Mouse (Mus musculus) ES-E14 (cell line): Measurements from ENCODE around the gene Plekhg5. TPM values are rescaled to one million over a fixed set of nuclear protein-coding genes. Genes with fewer than 3 reads are reported as not detected.

Experiments used
- DNase-seq: peaks from one replicate; pipeline ENCODE4 v3.0.0-alpha.2; 2013; ENCODE audit warnings: low read depth, low spot score
- H3K27ac ChIP-seq: 2 replicates; pipeline ENCODE4 v1.5.1; 2012; ENCODE audit warnings: low read depth, mild to moderate bottlenecking, low read length, moderate library complexity, mixed read lengths; ENCODE audit not compliant: poor library complexity, insufficient read depth, severe bottlenecking
- H3K36me3 ChIP-seq: 2 replicates; pipeline ENCODE4 v1.6.1; 2012; ENCODE audit warnings: mild to moderate bottlenecking, low read length, moderate library complexity, mixed read lengths; ENCODE audit not compliant: control insufficient read depth, poor library complexity, insufficient read depth, severe bottlenecking
- H3K4me1 ChIP-seq, 2 experiments: fragments of 150-350 bp in 1 of 2; sonication (generic) in 1 of 2; 2 replicates each; pipeline ENCODE4 v1.6.1; 2012; ENCODE audit warnings: low read length in 2 of 2, mild to moderate bottlenecking in 1 of 2, mixed read lengths in 1 of 2; ENCODE audit not compliant: control insufficient read depth in 2 of 2, insufficient read depth in 2 of 2, poor library complexity in 1 of 2
- H3K4me3 ChIP-seq, 2 experiments: fragments of 150-350 bp in 1 of 2; sonication (generic) in 1 of 2; 2 replicates each; pipeline ENCODE4 v1.5.1; 2012; ENCODE audit warnings: low read length in 2 of 2, low read depth in 1 of 2, mild to moderate bottlenecking in 1 of 2, mixed read lengths in 1 of 2; ENCODE audit not compliant: insufficient read depth in 1 of 2, poor library complexity in 1 of 2, severe bottlenecking in 1 of 2
- H3K9ac ChIP-seq: 2 replicates; pipeline ENCODE4 v1.6.1; 2012; ENCODE audit warnings: low read depth, mild to moderate bottlenecking, low read length, mixed read lengths; ENCODE audit not compliant: poor library complexity, insufficient read depth, severe bottlenecking
- H3K9me3 ChIP-seq: fragments of 150-350 bp; sonication (generic); 2 replicates; pipeline ENCODE4 v1.6.1; 2012; ENCODE audit warnings: low read depth, mild to moderate bottlenecking, low read length; ENCODE audit not compliant: control insufficient read depth, insufficient read depth
- CHD2 ChIP-seq: IDR thresholded peaks from 2 replicates; pipeline ENCODE4 v1.6.1; 2014; ENCODE audit warnings: mild to moderate bottlenecking, low read depth, low read length, inconsistent platforms
- HCFC1 ChIP-seq: IDR thresholded peaks from 2 replicates; pipeline ENCODE4 v1.6.1; 2012; ENCODE audit warnings: low read length, inconsistent platforms, borderline replicate concordance; ENCODE audit not compliant: insufficient read depth
- MAFK ChIP-seq: IDR thresholded peaks from 2 replicates; pipeline ENCODE4 v1.6.1; 2014; ENCODE audit warnings: mild to moderate bottlenecking, low read depth, low read length, inconsistent platforms; ENCODE audit not compliant: insufficient read depth
- ZC3H11A ChIP-seq: IDR thresholded peaks from 2 replicates; pipeline ENCODE4 v1.6.1; 2012; ENCODE audit warnings: low read depth, mild to moderate bottlenecking, inconsistent platforms, low read length, borderline replicate concordance
- ZNF384 ChIP-seq: IDR thresholded peaks from 2 replicates; pipeline ENCODE4 v1.6.1; 2012; ENCODE audit warnings: low read depth, low read length, inconsistent platforms
- in situ Hi-C, 2 experiments: fragments of 600-800 bp; cut with MboI; formaldehyde crosslinking; loops; one replicate each; pipeline ENCODE4 v1.15.1; 2025; ENCODE audit warnings: low sequenced_read_pairs in 2 of 2, inconsistent platforms in 1 of 2; ENCODE audit not compliant: unreplicated experiment in 2 of 2
- total RNA-seq: library from RNA; depleted of rRNA; stranded (reverse); fragments of 300-350 nt; gene quantifications from 2 replicates; pipeline ENCODE4 v1.2.3, GENCODE M21; 2012

Gene Plekhg5
- total RNA-seq, 1 experiment, result 37.3 TPM

DNA sequence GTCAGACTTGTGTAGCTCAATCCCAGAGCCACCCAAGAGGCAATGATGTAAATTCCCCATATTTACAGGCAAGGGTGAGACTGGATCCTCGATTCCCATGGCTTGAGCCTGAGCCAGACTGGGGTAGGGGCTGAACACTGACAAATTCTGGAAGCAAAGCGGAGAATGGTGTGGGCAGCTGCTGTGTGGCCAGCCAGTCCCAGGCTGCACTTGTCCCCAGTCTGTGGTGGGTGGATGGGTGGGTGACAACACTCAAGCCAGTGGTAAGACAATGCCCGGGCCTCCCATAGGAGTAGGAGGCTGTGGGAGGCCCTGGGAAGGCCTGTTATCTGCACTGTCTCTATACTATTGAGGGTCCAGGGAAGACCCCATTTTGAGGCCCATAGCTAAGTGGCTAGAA is 3.1 kb upstream of the Plekhg5 start:
- Histone ChIP-seq H3K9me3 (no peaks in the 10 kb centered on the region), H3K9ac (no peak overlapping the region), H3K36me3 (no peaks in the 10 kb centered on the region), H3K4me3 (no peak overlapping the region), H3K4me1 (peaks cover 0 to 15% of the 10 kb centered on the region in 2 experiments; a peak in 2 of 4 replicates), H3K27ac (no peak overlapping the region)
- TF ChIP-seq CHD2 (no peak), HCFC1 (no peak), MAFK (no peak), ZNF384 (no peak), ZC3H11A (no peak)
- in situ Hi-C loops, result no loop called here
- DNase-seq, result no peak

DNA sequence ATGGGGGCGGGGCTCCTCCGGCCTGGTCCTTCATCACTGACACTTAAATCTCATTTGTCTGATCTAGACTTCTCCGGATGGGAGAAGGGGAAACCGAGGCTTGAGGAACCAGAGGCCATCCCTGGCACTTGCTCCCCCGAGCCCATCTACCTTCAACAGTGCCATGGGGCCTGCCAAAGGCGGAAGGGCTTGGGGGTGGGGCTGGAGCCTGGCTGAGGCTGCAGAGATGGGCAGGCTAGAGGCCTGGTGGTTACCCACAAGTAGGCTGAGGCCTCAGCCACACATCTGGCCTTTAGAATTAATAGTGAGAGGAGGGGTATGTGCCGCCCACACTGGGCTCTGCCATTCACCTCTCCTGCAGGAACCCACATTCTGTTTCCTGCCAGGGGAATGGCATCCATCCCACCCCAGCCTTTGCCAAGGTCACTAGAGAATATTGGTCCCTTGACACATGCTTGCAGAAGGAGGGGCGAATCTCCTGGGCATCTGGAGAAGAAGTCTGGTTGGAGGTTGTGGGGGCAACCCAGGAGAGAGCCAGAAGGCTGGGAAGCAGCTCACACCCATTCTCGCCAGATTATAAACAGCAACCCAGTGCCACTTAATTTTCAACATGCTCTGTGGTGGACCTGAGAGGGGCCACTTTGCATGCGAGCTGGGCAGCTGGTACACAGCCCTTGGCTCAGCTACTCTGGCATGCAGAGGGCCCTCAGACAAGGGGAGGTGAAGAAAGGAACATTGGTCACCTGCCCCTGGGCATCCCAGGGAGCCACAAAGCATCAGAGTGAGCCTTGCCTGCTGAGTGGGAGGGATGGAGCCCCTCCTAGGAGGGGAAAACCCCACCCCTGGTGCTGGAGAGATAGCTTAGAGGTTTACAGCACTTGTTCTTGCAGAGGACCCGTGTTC is 1.6 kb upstream of the Plekhg5 start:
- no peak overlapping the region for H3K27ac ChIP-seq

DNA sequence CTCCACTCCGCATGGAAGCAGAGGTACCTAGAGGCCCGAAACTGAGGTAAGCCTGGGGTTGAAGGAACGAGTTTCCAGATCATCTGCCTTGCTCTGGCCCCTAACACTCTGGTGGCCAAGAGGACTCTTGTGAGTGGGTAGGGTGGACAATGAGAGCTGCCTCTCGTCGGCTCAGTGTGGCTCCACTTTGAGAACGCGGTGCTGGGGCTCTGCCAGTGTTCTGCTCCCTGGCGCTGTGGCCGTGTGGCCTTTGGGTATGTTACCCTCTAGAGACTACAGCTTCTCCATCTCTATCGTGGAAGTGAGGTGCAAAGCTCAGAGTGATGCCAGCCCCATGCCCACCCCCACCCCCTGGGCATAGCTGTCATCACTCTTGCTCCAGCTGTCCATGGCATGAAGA is 357 bp downstream of the Plekhg5 start:
- no peak overlapping the region for H3K27ac ChIP-seq
- H3K36me3 ChIP-seq, result no peaks in the 10 kb centered on the region
- H3K9me3 ChIP-seq, result no peaks in the 10 kb centered on the region
- no peak overlapping the region for H3K9ac ChIP-seq
- TF ChIP-seq ZNF384 (no peak), ZC3H11A (no peak), MAFK (no peak), CHD2 (no peak), HCFC1 (no peak)
- in situ Hi-C loops, result no loop called here
- H3K4me3 ChIP-seq, result no peak overlapping the region
- no peak for DNase-seq
- peaks cover 0 to 15% of the 10 kb centered on the region in 2 experiments; a peak in 2 of 4 replicates for H3K4me1 ChIP-seq

More for the DNA sequence above, 1.6 kb upstream of the Plekhg5 start:
- Histone ChIP-seq H3K9ac (no peak overlapping the region), H3K9me3 (no peaks in the 10 kb centered on the region), H3K36me3 (no peaks in the 10 kb centered on the region), H3K4me3 (no peak overlapping the region), H3K4me1 (peaks cover 0 to 15% of the 10 kb centered on the region in 2 experiments; a peak in 2 of 4 replicates)
- DNase-seq, result no peak
- no peak for TF ChIP-seq HCFC1
- TF ChIP-seq MAFK, result no peak
- no peak for TF ChIP-seq ZNF384
- no peak for TF ChIP-seq ZC3H11A
- TF ChIP-seq CHD2, result no peak
- in situ Hi-C loops, result no loop called here

DNA sequence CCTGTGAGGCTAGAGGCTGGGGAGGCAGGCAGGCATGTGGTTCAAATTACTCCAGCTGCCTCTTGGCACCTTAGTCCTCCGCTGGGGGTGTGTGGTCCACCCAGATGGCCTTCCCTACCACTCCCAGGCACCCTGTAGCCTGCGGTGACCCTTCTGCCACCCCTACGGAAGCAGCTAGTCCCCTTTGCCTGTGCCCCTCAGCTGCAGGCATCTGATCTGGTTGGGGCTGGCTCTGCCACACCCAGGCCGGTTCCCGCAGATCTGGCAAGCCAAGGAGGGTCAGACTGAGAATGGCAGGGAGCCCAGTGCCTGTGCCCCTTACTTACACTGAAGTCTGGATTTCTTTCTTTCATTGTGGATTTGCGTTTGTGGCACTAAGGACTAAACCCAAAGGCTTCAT is 1.4 kb downstream of the Plekhg5 start:
- Histone ChIP-seq H3K4me1 (peaks cover 0 to 15% of the 10 kb centered on the region in 2 experiments; a peak in 2 of 4 replicates), H3K27ac (no peak overlapping the region), H3K36me3 (no peaks in the 10 kb centered on the region), H3K9ac (no peak overlapping the region), H3K9me3 (no peaks in the 10 kb centered on the region), H3K4me3 (no peak overlapping the region)
- DNase-seq, result no peak
- TF ChIP-seq CHD2 (no peak), ZNF384 (no peak), ZC3H11A (no peak), MAFK (no peak), HCFC1 (no peak)
- in situ Hi-C loops, result no loop called here
